Mouse (Mus musculus) ovary, postnatal 14 days (tissue): ENCODE data around the gene Zfp950.

ENCODE experiments used
- DNase-seq: peaks from one replicate; pipeline ENCODE4 v3.0.0; 2022; ENCODE audit warnings: low spot score

Zfp950 gene

GRCm38 (mm10) chr19:61056783-61057410 lies 83.7 kb downstream of the Zfp950 start:
- DNase-seq = no peak

GRCm38 (mm10) chr19:61052786-61053185 lies 87.9 kb downstream of the Zfp950 start:
- DNase-seq = no peak

GRCm38 (mm10) chr19:61052008-61052407 lies 88.6 kb downstream of the Zfp950 start:
- DNase-seq = no peak

- no peak for DNase-seq
These were observed 89.5 kb downstream of the Zfp950 start for GRCm38 (mm10) chr19:61051151-61051550.

GRCm38 (mm10) chr19:61049413-61049812 lies 91.2 kb downstream of the Zfp950 start:
- no peak for DNase-seq

GRCm38 (mm10) chr19:61048646-61049045 lies 92.0 kb downstream of the Zfp950 start:
- DNase-seq = no peak

GRCm38 (mm10) chr19:61039151-61039550 lies 101.5 kb downstream of the Zfp950 start:
- no peak for DNase-seq

GRCm38 (mm10) chr19:61031570-61031969 lies 109.1 kb downstream of the Zfp950 start:
- no peak for DNase-seq

- DNase-seq = no peak
These were observed 118.6 kb downstream of the Zfp950 start for GRCm38 (mm10) chr19:61021939-61022566.

- no peak for DNase-seq
These were observed 119.1 kb downstream of the Zfp950 start for GRCm38 (mm10) chr19:61021502-61021901.

GRCm38 (mm10) chr19:61017477-61018266 lies 123.0 kb downstream of the Zfp950 start:
- DNase-seq = no peak

GRCm38 (mm10) chr19:61009266-61009665 lies 131.4 kb downstream of the Zfp950 start:
- no peak for DNase-seq
